Mouse (Mus musculus): Measurements from ENCODE around the gene A630073D07Rik.
"Not testable (repeated sequence)": the region's sequence is repeated elsewhere in the genome, so short reads cannot be mapped to it uniquely, and the experiment has no call there.

DNA sequence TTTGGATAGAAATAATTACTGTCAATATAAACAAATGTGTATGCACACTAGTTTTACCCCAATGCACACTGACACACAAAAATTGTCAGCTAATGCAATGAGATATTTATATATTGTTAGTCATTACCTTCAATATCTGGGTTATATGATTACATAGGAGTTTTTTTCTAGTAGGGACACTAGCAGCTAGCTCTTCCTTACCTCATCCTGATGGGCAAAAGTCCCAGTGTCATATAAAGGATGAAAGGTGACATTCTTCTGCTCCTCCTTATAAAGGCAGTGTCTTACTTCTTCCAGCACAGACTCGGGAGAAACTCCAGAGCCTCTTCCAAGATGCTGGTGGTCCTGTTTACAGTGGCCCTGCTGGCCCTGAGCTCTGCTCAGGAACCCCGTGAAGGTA, 55.7 kb downstream of the A630073D07Rik start, which contains the start of gene Prp2:
- not testable (repeated sequence) for TF ChIP-seq POLR2A (IDR thresholded peaks at IDR 0.05; ENCODE audit: insufficient read depth, low read depth, low read length); CTCF (IDR thresholded peaks at IDR 0.05)

Data from heart, adult 2 months (tissue).